Mouse (Mus musculus): ENCODE results near the gene Prap1. TPM values are rescaled to one million over a fixed set of nuclear protein-coding genes. Genes with fewer than 3 reads are reported as not detected.

The Prap1 gene
- total RNA-seq (2015): not detected in 2 replicates
- total RNA-seq (2017): not detected in 2 replicates

DNA sequence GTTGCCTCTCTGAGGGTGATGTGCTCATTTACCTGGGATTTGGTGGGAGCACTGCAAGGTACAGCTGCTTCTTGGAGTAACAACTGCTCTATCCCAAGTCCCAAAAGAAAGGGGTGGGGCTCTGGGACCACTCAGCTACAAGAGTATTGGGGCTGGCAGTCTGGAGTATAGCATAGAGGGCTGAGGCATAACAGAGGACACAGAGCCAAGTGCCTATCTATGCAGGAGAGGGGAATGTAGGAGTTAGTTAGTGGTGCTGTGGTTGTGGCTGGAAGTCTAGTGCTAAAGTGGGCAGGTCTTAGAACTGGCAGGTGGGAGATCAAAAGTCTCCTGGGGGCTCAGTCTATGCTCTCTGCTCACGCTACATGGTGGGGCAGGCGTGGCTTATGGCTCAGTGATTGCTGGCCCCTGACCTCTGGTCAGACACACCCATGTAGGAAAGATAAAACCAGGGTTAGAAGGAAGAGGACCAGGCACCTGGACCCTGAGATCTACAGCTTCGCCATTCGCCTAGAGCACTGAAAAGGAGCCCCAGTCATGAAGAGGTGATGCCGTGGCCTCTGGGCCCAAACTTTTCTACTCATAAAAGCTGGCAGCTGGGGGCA is at the start of gene Prap1:
Gene Prap1 (plus strand): TSS at position 472 of the 605 bp plus-strand sequence.
- ATAC-seq (ENCODE audit: poor library complexity, severe bottlenecking): no peak

GRCm38 (mm10) chr7:140045546-140045945 is 47.6 kb upstream of the Prap1 start:
- no peak for ATAC-seq (ENCODE audit: poor library complexity, severe bottlenecking)

GRCm38 (mm10) chr7:140047811-140048311 is 45.3 kb upstream of the Prap1 start:
- no peak for ATAC-seq (ENCODE audit: poor library complexity, severe bottlenecking)

GRCm38 (mm10) chr7:140048361-140049114 is 44.7 kb upstream of the Prap1 start, which contains the start of gene Msx3:
TSS of gene Msx3 (minus strand) at chr7:140049089.
- ATAC-seq (ENCODE audit: poor library complexity, severe bottlenecking): no peak

- peak; percentile 51 for ATAC-seq (ENCODE audit: poor library complexity, severe bottlenecking)
Observed at GRCm38 (mm10) chr7:140049115-140049689, 44.0 kb upstream of the Prap1 start.

- ATAC-seq (ENCODE audit: poor library complexity, severe bottlenecking): no peak
Observed at GRCm38 (mm10) chr7:140054124-140054523, 39.1 kb upstream of the Prap1 start.

GRCm38 (mm10) chr7:140057413-140058407 is 35.5 kb upstream of the Prap1 start:
- peak; percentile 24 for ATAC-seq (ENCODE audit: poor library complexity, severe bottlenecking)

DNA sequence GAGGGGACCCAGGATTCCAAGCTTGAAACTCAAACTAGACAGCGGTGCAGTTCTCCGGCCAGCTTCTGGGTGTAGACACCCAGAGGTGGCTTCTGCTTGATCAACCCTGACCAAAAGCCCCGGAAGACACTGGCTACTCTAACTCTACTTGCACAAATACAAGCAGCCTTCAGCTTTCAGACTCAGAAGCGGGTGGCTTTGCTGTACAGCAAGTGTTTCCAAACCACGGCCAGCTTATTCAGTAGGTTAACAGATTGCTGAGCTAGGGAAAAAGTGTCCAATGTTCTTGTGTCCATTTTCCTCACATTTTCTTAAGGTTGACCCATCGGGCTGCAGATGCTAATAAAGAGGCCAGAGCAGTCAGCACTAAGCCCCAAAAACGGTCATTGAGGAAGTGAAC is 34.7 kb upstream of the Prap1 start:
- no peak for ATAC-seq (ENCODE audit: poor library complexity, severe bottlenecking)

GRCm38 (mm10) chr7:140059601-140060000 is 33.6 kb upstream of the Prap1 start:
- no peak for ATAC-seq (ENCODE audit: poor library complexity, severe bottlenecking)

- ATAC-seq (ENCODE audit: poor library complexity, severe bottlenecking): peak; percentile 23; the same call in 1 of the 2 replicates
Observed at GRCm38 (mm10) chr7:140060936-140061831, 32.0 kb upstream of the Prap1 start.

- no peak for ATAC-seq (ENCODE audit: poor library complexity, severe bottlenecking)
Observed at GRCm38 (mm10) chr7:140061832-140062130, 31.4 kb upstream of the Prap1 start.

- peak; percentile 60 for ATAC-seq (ENCODE audit: poor library complexity, severe bottlenecking)
Observed at GRCm38 (mm10) chr7:140062307-140062706, 30.9 kb upstream of the Prap1 start.

DNA sequence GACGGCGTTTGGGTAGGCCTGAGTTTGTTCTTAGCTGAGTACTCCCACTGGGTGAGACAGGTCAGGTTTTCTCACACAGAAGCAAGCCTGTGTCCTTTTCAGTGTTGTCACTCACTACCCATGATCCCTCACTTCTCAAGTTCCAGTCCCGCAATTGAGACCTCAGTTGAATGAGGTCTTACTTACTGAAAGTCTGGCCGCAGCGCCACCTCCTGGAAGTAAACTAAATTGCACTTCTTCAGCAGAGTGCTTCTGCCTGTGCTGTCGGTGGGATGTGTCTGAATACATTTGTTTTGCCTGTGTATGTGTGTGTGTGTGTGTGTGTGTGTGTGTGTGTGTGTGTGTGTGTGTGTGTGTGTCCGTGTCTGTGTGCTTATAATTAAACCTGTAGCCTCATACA is 30.1 kb upstream of the Prap1 start:
- ATAC-seq (ENCODE audit: poor library complexity, severe bottlenecking): peak; percentile 83

DNA sequence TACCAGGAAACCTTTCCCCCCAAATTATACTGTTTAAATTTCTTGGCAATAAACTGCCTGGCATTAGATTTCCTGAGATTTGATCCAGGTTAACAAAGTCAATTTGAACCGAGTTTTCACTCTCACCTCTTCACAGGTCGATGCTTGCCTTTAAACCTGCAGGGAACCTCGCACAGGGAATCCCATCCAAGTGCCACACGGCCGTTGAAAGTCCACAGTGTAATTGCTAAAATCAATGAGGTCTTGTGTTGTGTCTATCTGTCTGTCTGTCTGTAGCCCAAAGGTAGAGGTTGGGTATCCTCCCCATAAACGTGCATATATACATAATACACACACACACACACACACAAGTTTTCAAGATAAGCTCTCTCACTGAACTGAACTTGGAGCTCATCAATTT is 25.8 kb upstream of the Prap1 start:
- ATAC-seq (ENCODE audit: poor library complexity, severe bottlenecking): no peak

- peak; percentile 60 for ATAC-seq (ENCODE audit: poor library complexity, severe bottlenecking)
Observed at GRCm38 (mm10) chr7:140070042-140070711, 23.0 kb upstream of the Prap1 start.

DNA sequence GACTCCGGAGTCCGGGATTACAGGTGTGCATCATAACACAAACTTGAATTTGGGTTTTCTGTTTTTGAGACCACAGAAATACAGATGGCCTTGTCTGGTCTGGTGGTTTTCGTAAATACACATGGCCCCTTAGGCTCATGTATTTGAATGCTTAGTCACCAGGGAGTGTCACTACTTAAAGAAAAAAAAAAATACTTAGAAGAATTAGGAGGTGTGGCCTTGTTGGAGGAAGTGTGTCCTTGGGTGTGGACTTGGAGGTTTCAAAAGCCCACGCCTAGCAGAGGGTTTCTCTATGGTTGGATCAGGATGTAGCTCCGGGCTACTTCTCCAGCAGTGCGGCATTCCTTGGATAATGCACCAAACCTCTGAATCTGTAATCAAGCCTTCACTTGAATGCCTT is 15.5 kb upstream of the Prap1 start:
- ATAC-seq (ENCODE audit: poor library complexity, severe bottlenecking): peak; percentile 81

DNA sequence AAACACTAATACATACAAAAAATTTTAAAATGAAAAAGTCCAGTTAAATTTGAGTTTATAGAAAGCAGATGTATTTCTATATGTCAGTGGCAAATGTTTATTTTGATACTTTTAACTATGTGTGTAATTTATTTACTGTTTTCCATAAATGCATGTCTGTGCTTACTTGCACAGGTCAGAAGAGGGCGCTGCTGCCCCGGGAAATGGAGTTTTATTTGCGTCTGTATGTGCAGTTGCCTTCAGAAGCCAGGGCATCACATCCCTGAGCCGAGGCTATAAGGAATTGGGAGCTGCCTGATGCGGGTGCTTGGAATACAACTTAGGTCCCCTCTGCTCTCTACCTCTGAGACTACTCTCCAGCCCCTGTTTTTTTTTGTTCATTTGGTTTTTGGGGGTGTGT is 14.5 kb upstream of the Prap1 start:
- peak; percentile 68 for ATAC-seq (ENCODE audit: poor library complexity, severe bottlenecking)

GRCm38 (mm10) chr7:140080503-140081156 is 12.6 kb upstream of the Prap1 start:
- ATAC-seq (ENCODE audit: poor library complexity, severe bottlenecking): peak; percentile 46
